Mouse (Mus musculus): Measurements from ENCODE around the gene Nptx1. TPM values are rescaled to one million over a fixed set of nuclear protein-coding genes. Genes with fewer than 3 reads are reported as not detected.

Gene Nptx1
- polyA plus RNA-seq, 1 experiment from 2014 or later: 0.74 TPM

GRCm38 (mm10) chr11:119545741-119546495, 1.6 kb downstream of the Nptx1 start:
- peaks cover 39% of the 10 kb centered on the region for H3K4me1 ChIP-seq (ENCODE audit: control insufficient read depth, insufficient read depth, low read length)
- H3K27me3 ChIP-seq (ENCODE audit: control insufficient read depth, insufficient read depth, low read length): peaks cover 85% of the 10 kb centered on the region
- H3K36me3 ChIP-seq (ENCODE audit: control insufficient read depth, insufficient read depth): no peaks in the 10 kb centered on the region
- 0 out of 2 replicates have a peak, but pooled peaks have one; percentile 15 for ATAC-seq (replicated peaks; ENCODE audit: extremely low read depth, insufficient read depth, low FRiP score)
- no peaks in the 10 kb centered on the region for H3K9me3 ChIP-seq (replicated peaks; ENCODE audit: control insufficient read depth, low read length)
- H3K9ac ChIP-seq (ENCODE audit: low read length): no peak overlapping the region
- 0 out of 2 replicates have a peak overlapping the region, but pooled peaks have one; percentile 19 for H3K4me3 ChIP-seq (ENCODE audit: low read length)
- 6% methylated on average over 10 of the region's 10 CpGs for WGBS
- H3K27ac ChIP-seq (ENCODE audit: low read length): no peak overlapping the region
- peak overlapping the region; percentile 99; the same call in 1 of the 2 replicates for H3K4me2 ChIP-seq (ENCODE audit: low read depth, low read length)

- 37% methylated on average over 3 of the region's 3 CpGs for WGBS
- no peaks in the 10 kb centered on the region for H3K9me3 ChIP-seq (replicated peaks; ENCODE audit: control insufficient read depth, low read length)
- peaks cover 39% of the 10 kb centered on the region for H3K4me1 ChIP-seq (ENCODE audit: control insufficient read depth, insufficient read depth, low read length)
- peaks cover 85% of the 10 kb centered on the region for H3K27me3 ChIP-seq (ENCODE audit: control insufficient read depth, insufficient read depth, low read length)
- no peak for ATAC-seq (replicated peaks; ENCODE audit: extremely low read depth, insufficient read depth, low FRiP score)
- H3K27ac ChIP-seq (ENCODE audit: low read length): no peak overlapping the region
- no peaks in the 10 kb centered on the region for H3K36me3 ChIP-seq (ENCODE audit: control insufficient read depth, insufficient read depth)
- H3K4me3 ChIP-seq (ENCODE audit: low read length): no peak overlapping the region
- no peak overlapping the region for H3K9ac ChIP-seq (ENCODE audit: low read length)
- H3K4me2 ChIP-seq (ENCODE audit: low read depth, low read length): no peak overlapping the region
Observed at GRCm38 (mm10) chr11:119545281-119545680, 2.3 kb downstream of the Nptx1 start.

GRCm38 (mm10) chr11:119544518-119545105, 2.9 kb downstream of the Nptx1 start:
- no peak overlapping the region for H3K4me3 ChIP-seq (ENCODE audit: low read length)
- no peaks in the 10 kb centered on the region for H3K36me3 ChIP-seq (ENCODE audit: control insufficient read depth, insufficient read depth)
- no peak overlapping the region for H3K27ac ChIP-seq (ENCODE audit: low read length)
- H3K27me3 ChIP-seq (ENCODE audit: control insufficient read depth, insufficient read depth, low read length): peaks cover 89% of the 10 kb centered on the region
- H3K4me2 ChIP-seq (ENCODE audit: low read depth, low read length): no peak overlapping the region
- no peak for ATAC-seq (replicated peaks; ENCODE audit: extremely low read depth, insufficient read depth, low FRiP score)
- peaks cover 38% of the 10 kb centered on the region for H3K4me1 ChIP-seq (ENCODE audit: control insufficient read depth, insufficient read depth, low read length)
- WGBS: 77% methylated on average over 15 of the region's 15 CpGs
- no peaks in the 10 kb centered on the region for H3K9me3 ChIP-seq (replicated peaks; ENCODE audit: control insufficient read depth, low read length)
- H3K9ac ChIP-seq (ENCODE audit: low read length): no peak overlapping the region

GRCm38 (mm10) chr11:119543816-119544517, 3.6 kb downstream of the Nptx1 start:
- Histone ChIP-seq H3K36me3 (ENCODE audit: control insufficient read depth, insufficient read depth) (no peaks in the 10 kb centered on the region), H3K4me2 (ENCODE audit: low read depth, low read length) (no peak overlapping the region), H3K9ac (ENCODE audit: low read length) (no peak overlapping the region), H3K4me1 (ENCODE audit: control insufficient read depth, insufficient read depth, low read length) (peaks cover 32% of the 10 kb centered on the region), H3K4me3 (ENCODE audit: low read length) (no peak overlapping the region), H3K27me3 (ENCODE audit: control insufficient read depth, insufficient read depth, low read length) (peaks cover 86% of the 10 kb centered on the region), H3K9me3 (replicated peaks; ENCODE audit: control insufficient read depth, low read length) (no peaks in the 10 kb centered on the region), H3K27ac (ENCODE audit: low read length) (no peak overlapping the region)
- no peak for ATAC-seq (replicated peaks; ENCODE audit: extremely low read depth, insufficient read depth, low FRiP score)
- WGBS: 36% methylated on average over 14 of the region's 16 CpGs

GRCm38 (mm10) chr11:119542886-119543285, 4.7 kb downstream of the Nptx1 start:
- H3K4me1 ChIP-seq (ENCODE audit: control insufficient read depth, insufficient read depth, low read length): peaks cover 21% of the 10 kb centered on the region
- no peak overlapping the region for H3K4me2 ChIP-seq (ENCODE audit: low read depth, low read length)
- 56% methylated on average over 5 of the region's 5 CpGs for WGBS
- no peaks in the 10 kb centered on the region for H3K9me3 ChIP-seq (replicated peaks; ENCODE audit: control insufficient read depth, low read length)
- H3K27me3 ChIP-seq (ENCODE audit: control insufficient read depth, insufficient read depth, low read length): peaks cover 76% of the 10 kb centered on the region
- no peaks in the 10 kb centered on the region for H3K36me3 ChIP-seq (ENCODE audit: control insufficient read depth, insufficient read depth)
- no peak overlapping the region for H3K4me3 ChIP-seq (ENCODE audit: low read length)
- H3K9ac ChIP-seq (ENCODE audit: low read length): no peak overlapping the region
- H3K27ac ChIP-seq (ENCODE audit: low read length): no peak overlapping the region
- no peak for ATAC-seq (replicated peaks; ENCODE audit: extremely low read depth, insufficient read depth, low FRiP score)

DNA sequence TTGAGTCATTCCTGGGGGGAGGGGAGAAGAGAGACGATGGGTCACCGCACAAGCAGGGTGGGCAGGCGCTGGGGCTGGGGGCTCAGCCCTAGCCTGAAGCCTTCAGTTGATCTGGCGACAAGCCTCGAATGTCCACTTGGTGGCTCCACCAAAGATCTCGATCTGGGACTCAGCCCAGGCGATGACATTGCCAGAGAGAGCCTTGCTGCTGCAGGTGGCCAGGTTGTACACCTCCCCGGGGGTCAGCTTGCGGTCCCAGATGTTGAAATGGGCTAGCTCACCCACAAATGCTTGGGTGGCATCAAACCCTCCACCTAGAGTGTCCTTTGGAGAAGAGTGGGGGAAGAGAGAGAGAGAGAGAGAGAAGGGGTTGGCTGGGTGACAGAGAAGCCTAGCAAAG, 5.2 kb downstream of the Nptx1 start:
- Histone ChIP-seq H3K9me3 (replicated peaks; ENCODE audit: control insufficient read depth, low read length) (no peaks in the 10 kb centered on the region), H3K4me3 (ENCODE audit: low read length) (no peak overlapping the region), H3K4me2 (ENCODE audit: low read depth, low read length) (no peak overlapping the region), H3K4me1 (ENCODE audit: control insufficient read depth, insufficient read depth, low read length) (peaks cover 17% of the 10 kb centered on the region), H3K9ac (ENCODE audit: low read length) (no peak overlapping the region), H3K27me3 (ENCODE audit: control insufficient read depth, insufficient read depth, low read length) (peaks cover 72% of the 10 kb centered on the region), H3K27ac (ENCODE audit: low read length) (no peak overlapping the region), H3K36me3 (ENCODE audit: control insufficient read depth, insufficient read depth) (no peaks in the 10 kb centered on the region)
- no peak for ATAC-seq (replicated peaks; ENCODE audit: extremely low read depth, insufficient read depth, low FRiP score)
- 47% methylated on average over 9 of the region's 9 CpGs for WGBS

DNA sequence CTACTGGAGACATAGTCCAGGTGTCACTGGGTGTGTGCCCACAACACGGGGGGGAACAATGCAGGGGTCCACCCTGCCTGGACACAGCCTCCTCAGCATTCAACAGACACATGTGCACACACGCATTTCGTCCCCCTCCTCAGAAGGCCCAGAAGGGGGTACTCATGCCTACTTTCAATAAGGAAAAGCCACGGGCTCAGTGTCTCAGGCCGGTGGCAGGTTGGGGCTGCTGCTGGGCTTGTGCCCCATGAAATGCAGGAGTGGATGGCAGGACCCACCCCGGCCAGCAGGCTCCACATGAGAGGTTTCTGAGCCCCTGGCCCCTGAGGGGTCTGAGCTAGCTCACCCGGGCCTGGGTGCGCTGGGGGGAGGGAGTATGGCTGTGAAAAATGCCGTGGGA, 6.5 kb downstream of the Nptx1 start:
- no peaks in the 10 kb centered on the region for H3K9me3 ChIP-seq (replicated peaks; ENCODE audit: control insufficient read depth, low read length)
- no peak overlapping the region for H3K4me3 ChIP-seq (ENCODE audit: low read length)
- 63% methylated on average over 9 of the region's 9 CpGs for WGBS
- H3K9ac ChIP-seq (ENCODE audit: low read length): no peak overlapping the region
- no peak overlapping the region for H3K4me2 ChIP-seq (ENCODE audit: low read depth, low read length)
- no peaks in the 10 kb centered on the region for H3K36me3 ChIP-seq (ENCODE audit: control insufficient read depth, insufficient read depth)
- H3K27me3 ChIP-seq (ENCODE audit: control insufficient read depth, insufficient read depth, low read length): peaks cover 61% of the 10 kb centered on the region
- peaks cover 5% of the 10 kb centered on the region; the same call in 1 of the 2 replicates for H3K4me1 ChIP-seq (ENCODE audit: control insufficient read depth, insufficient read depth, low read length)
- no peak for ATAC-seq (replicated peaks; ENCODE audit: extremely low read depth, insufficient read depth, low FRiP score)
- no peak overlapping the region for H3K27ac ChIP-seq (ENCODE audit: low read length)

DNA sequence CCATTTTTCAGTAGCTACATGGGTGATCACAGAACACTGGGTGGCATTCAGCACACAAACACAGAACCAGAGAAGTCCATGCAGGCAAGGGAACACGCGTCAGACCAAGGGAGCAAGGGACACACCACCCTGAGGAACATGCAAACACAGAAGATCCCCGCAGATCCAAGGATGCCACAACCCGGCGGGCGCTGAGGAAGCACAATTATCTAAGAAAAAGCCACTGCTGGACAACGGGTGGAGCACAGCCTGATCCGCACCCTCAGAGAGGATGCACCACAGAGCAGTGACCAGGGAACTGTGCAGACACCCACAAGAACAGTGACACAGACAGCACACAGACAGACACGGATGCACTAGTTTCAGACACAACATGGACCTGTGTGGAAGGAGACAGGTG, 7.0 kb downstream of the Nptx1 start:
- Histone ChIP-seq H3K4me2 (ENCODE audit: low read depth, low read length) (no peak overlapping the region), H3K9ac (ENCODE audit: low read length) (no peak overlapping the region), H3K9me3 (replicated peaks; ENCODE audit: control insufficient read depth, low read length) (no peaks in the 10 kb centered on the region), H3K27ac (ENCODE audit: low read length) (no peak overlapping the region), H3K36me3 (ENCODE audit: control insufficient read depth, insufficient read depth) (no peaks in the 10 kb centered on the region), H3K27me3 (ENCODE audit: control insufficient read depth, insufficient read depth, low read length) (peaks cover 55% of the 10 kb centered on the region), H3K4me1 (ENCODE audit: control insufficient read depth, insufficient read depth, low read length) (0 out of 2 replicates have a peak, but pooled peaks cover under 1% of the 10 kb centered on the region), H3K4me3 (ENCODE audit: low read length) (no peak overlapping the region)
- ATAC-seq (replicated peaks; ENCODE audit: extremely low read depth, insufficient read depth, low FRiP score): no peak
- WGBS: 67% methylated on average over 9 of the region's 9 CpGs

DNA sequence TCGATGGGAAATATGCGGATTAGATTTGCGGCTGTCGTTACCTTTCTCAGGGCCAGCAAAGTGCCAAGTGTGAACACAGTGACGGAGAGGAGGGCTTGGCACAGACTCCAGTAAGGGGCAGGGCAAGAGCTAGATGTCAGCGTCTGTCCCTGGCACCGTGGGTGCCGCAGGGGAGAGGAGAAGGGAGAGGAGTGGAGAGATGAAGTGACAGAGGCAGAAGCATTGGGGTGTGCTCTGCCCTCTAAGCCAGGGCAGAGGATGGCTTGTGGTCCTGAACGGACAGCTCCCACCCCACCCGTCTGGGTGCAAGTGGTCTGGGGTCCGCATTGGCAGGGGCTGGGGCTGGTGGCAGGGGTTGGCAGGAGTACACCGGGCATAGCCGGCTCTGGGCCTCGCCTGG, 7.6 kb downstream of the Nptx1 start:
- no peak for ATAC-seq (replicated peaks; ENCODE audit: extremely low read depth, insufficient read depth, low FRiP score)
- no peaks in the 10 kb centered on the region for H3K36me3 ChIP-seq (ENCODE audit: control insufficient read depth, insufficient read depth)
- no peak overlapping the region for H3K9ac ChIP-seq (ENCODE audit: low read length)
- no peaks in the 10 kb centered on the region for H3K9me3 ChIP-seq (replicated peaks; ENCODE audit: control insufficient read depth, low read length)
- WGBS: 33% methylated on average over 14 of the region's 14 CpGs
- H3K27me3 ChIP-seq (ENCODE audit: control insufficient read depth, insufficient read depth, low read length): peaks cover 49% of the 10 kb centered on the region
- H3K27ac ChIP-seq (ENCODE audit: low read length): no peak overlapping the region
- H3K4me3 ChIP-seq (ENCODE audit: low read length): no peak overlapping the region
- no peak overlapping the region for H3K4me2 ChIP-seq (ENCODE audit: low read depth, low read length)
- H3K4me1 ChIP-seq (ENCODE audit: control insufficient read depth, insufficient read depth, low read length): no peaks in the 10 kb centered on the region

Data from heart, embryonic 16.5 days (tissue).